Mouse (Mus musculus): ENCODE data around the gene Scgb1a1. TPM values are rescaled to one million over a fixed set of nuclear protein-coding genes. Genes with fewer than 3 reads are reported as not detected.
"Not testable (repeated sequence)": the region's sequence is repeated elsewhere in the genome, so short reads cannot be mapped to it uniquely, and the experiment has no call there.

Gene Scgb1a1
- total RNA-seq (2015) (not detected in 2 replicates), total RNA-seq (2017) (not detected in 2 replicates)

DNA sequence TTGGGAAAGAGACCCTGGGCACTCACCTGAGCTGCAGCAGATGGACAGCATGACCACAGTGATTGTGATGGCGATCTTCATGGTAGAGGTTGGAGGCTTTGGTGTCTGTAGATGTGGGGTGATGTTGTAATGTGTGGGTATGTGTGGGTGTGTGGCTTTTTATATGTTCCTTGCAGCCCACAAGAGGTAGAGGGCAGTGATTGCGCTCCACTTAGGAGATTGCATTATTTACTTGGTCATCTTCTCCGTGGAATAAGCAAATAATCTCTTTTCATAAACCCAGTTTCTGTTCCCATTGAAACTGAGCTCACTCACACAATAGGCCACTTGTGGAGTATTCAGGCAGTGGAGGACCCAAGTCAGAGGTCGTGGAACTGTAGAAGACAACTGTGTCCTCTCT, at the start of gene Scgb1a1:
Scgb1a1 (minus strand) TSS at position 138 of the 400 bp plus-strand sequence.
- ATAC-seq (replicated peaks; ENCODE audit: poor library complexity): no peak; the same call in 1 of the 2 replicates

DNA sequence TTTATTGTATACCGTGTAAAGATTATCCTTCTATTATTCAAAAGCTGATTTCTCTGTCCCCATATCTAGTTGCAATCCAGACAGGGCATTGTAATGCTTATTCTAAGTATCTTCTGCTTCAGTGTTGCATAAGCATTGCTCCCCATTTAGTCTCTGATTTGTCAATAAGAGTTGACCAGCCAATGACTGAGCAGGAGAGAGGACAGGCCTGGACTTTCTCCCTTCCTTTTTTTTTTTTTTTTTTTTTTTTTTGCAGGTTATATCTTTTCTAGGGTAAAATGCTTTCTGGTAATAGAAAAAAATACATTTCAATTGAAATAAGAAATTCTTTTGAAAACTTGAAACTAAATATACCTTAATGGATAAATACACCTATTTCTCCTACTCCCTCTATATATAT, 49.4 kb upstream of the Scgb1a1 start:
- peak; percentile 42; the same call in 1 of the 2 replicates for ATAC-seq (replicated peaks; ENCODE audit: poor library complexity)

DNA sequence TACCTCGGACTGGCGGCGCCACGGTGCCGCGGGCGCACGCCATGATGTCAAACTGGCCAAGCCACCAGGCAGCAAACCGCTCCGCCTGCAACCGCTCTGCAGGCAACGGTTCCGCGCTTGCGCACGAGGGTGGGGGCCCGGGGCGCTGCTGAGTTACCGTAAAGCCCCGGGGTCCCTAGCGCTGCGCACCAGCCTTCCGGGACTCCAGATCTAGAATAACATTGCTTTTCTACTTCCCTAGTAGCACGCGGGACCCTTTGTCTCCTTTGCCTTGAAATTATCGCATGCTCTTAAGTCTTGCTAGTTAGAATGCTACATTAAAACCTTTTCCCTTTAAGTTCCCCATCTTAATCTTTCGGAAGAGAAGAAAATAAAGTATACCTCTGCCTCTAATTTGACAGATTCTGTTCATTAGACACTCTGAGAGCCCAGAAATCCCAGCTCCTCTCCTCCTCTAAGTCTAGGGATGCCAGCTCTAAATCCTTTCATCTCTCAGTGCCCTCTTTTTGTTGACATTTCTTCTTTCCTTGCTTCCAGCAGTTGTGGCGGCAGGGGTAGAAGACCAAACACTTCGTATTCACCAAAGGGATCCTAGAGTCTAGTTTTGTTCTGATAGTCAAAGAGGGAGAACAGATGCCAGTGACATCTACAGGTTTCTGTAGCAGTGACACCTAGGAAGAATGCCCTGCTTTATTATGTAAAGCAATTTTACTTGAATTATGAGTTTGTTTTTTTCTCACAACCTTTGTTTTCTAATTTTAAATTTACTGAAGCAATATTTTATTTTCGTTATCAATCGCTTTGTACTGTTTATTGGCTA, 48.0 kb upstream of the Scgb1a1 start, which contains the start of gene Asrgl1:
Asrgl1 (minus strand) TSS at position 125 of the 820 bp plus-strand sequence.
- ATAC-seq (replicated peaks; ENCODE audit: poor library complexity): peak; percentile 98

DNA sequence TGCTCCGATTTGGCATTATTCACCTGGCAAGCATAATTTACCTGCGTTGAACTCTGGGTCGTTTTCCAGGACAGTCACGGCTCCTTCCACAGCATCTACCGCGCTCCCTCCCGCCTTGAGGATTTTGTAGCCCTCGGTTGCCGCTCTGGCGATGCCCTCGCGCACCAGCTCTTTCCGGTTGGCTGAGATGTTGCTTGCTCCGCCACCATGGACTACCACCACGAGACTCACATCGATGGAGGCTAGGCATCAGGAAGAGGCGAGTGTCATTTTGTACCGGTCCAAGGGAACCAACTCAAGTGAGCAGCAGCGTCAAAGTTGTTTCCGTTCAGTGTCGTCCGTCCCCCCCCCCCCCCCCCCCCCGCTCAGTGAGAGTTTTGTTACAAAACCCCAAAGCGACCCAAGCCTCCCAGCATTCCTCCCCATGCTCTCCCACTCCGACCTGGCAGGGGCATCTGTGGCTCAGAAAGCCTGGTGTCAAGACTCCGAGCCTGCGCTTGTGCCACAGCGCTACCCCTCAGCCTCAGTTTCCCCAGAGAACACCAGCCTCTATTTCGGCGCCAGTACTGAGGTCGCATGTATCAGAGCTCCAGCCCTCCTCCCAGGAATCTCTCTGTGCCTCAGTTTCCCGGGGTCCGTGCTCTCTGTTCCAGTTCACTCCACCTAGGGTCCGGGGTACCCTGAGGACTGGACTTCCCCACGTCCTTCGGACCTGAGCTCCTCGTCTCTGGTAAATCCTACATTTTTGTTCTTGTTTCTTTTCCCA, 47.2 kb upstream of the Scgb1a1 start:
- ATAC-seq (replicated peaks; ENCODE audit: poor library complexity): peak; percentile 36

DNA sequence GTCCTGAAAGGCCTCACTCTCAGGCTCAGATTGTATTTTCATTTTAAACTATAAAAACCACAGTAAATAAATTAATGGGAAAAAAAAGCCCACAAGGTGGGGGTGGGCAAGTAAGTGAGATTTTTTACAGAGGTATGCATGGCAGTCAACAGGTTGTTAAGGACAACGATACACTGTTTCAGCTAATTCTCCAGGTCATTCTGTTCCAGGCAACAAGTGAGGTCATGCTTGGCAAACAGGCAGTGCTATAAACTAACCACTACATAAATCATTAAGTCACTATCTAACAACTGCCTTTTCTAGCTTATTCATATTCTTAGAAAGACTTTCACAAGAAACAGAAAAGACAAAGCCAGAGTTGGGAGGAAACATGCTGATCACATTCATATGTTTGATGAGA, 42.2 kb upstream of the Scgb1a1 start:
- no peak for ATAC-seq (replicated peaks; ENCODE audit: poor library complexity)

DNA sequence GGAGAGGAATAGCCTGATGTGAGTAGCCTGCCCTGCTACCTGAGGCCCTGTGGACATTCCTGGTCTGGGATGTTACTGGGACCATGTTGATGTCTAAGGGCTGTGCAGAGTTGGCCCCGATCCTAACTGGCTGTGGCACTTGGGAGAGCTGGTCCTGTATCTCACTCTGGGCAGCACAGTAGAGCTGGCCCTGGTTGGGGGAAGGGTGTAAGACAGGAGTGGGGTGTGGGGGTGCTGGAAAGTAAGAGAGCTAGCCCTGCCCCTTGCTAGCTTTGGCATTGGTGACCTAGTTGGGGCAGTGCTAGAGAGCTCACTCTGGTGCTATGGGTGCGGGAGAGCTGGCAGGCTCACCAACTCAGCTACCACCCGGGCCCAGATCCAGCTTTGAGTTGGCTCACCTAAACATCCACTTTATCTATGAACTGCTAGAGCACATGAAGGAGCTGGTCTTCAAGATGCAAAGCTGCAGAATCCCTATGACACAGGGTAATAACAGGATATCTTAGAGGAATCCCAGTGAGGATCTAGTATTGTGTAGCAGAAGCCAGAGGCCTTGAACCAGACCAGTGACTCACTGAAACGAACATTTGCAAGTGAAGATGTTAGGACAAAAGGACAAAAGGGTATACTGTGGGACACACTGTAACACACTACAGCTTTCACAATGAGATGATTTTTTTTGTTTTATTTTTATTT, 40.9 kb upstream of the Scgb1a1 start:
- no peak for ATAC-seq (replicated peaks; ENCODE audit: poor library complexity)

DNA sequence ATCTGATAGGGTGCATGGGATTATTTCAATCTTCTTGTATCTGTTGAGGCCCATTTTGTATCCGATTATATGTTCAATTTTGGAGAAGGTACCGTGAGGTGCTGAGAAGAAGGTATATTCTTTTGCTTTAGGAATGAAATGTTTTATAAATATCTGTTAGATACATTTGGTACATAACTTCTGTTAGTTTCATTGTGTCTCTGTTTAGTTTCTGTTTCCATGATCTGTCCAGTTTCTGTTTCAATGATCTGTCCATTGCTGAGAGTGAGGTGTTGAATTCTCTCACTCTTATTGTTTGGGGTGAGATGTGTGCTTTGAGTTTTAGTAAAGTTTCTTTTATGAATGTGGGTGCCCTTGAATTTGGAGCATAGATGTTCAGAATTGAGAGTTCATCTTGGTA, 36.2 kb upstream of the Scgb1a1 start:
- not testable (repeated sequence) for ATAC-seq (replicated peaks; ENCODE audit: poor library complexity)

DNA sequence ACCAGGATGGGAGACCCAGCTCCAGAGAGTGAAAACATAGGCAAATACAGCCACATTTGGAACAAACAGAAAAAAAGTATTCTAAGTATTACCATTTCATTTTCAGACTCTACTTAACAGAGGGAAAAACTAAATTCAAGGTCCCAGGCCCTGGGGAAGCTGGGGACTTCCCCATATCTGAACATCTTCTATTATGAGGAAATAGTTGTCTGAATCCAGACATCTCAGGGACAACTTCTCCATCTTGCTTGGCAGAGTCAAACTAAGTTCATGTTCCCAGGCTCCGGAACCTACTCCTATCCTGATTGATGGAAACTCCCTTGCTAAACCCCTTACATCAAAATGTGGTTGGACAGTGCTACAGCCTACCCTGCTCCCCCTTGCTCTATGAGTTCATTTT, 34.6 kb upstream of the Scgb1a1 start:
- 0 out of 2 replicates have a peak, but pooled peaks have one; percentile 20 for ATAC-seq (replicated peaks; ENCODE audit: poor library complexity)

DNA sequence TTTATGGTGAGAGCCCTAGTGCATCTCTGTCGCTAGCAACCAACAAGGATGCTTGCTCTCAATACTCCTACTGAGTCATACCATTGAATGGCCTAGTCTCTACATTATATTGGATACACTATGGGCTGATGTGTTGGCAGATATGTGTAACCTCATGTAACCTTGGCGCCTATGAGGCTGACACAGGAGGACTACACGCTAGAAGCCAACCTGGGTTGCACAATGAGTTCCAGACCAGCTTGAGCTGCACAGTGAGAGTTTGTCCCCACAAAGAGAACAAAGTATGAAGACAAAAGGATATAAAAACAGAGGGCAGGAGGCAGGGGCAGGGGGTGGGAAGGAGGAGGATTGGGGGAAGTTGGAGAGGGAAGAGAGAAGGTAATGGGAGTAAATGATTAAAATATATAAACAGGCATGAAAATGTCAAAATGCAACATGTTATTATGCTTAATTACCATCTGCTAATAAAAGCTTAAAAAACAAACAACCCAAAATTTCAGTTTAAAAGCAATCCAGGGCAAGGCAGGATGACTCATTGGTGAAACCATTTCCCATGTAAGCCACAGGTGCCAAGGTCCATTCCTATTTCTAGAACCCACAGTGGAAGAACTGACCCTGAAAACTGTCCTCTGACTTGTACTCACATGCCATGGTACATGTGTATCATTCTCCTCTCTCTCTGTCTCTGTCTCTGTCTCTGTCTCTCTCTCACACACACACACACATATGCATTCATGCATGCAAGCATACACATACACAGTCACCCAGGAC, 32.1 kb upstream of the Scgb1a1 start:
- ATAC-seq (replicated peaks; ENCODE audit: poor library complexity): no peak

DNA sequence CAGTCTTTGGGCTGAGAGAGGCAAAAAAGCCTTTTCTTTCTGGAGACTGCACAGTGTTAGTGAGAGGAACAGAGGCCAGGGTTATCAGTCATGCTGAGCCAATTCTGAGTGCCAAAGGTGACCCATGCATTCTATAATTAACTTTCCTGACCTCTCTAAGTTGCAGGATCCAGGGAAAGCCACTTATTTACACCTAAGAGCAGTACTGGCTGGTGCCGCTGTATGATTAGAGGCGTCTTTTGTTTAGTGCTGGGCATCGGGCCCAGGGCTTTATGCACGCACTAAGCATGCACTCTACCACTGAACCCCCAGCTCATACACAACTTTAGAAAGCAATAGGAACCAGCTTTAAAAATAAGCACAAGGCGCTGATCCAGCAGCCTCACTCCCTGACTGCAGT, 29.5 kb upstream of the Scgb1a1 start:
- no peak for ATAC-seq (replicated peaks; ENCODE audit: poor library complexity)

DNA sequence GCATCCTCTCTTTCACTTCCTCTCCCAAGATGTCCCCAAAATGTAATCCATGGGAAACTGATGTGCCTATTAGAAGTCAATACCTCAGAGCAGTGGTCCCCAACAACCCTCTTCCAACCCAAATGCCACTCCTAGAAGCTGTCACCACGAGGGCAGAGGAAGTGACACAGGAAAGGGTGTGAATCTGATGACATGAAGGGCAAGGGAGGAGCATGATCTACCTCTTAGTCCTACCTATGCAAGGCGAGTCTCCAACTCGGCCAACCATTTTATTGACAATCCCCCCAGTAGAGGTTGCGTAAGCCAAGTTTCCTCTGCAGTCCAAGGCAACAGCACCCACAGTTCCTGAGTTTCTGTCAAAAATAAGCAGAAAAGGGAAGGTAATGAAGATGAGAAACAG, 28.5 kb upstream of the Scgb1a1 start:
- ATAC-seq (replicated peaks; ENCODE audit: poor library complexity): peak; percentile 55

DNA sequence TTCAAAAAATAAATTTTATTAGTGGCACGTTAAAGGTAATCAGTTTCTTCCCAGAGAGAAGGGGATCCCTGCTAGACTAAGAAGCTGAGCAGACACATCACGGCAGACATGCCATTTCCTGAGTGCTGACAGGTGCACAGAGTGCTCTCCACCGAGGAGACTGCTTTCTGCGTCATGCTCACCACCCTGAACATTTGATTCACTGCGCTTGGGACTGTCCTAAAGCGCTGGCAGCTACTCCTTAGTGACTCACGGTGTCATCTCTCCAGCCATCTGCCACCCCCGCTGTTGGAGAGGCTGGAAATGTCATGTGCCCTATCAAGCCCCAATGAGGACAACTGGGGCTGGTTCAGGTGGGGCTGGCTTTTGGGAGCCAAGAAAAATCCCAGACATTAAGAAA, 24.3 kb upstream of the Scgb1a1 start:
- ATAC-seq (replicated peaks; ENCODE audit: poor library complexity): no peak

DNA sequence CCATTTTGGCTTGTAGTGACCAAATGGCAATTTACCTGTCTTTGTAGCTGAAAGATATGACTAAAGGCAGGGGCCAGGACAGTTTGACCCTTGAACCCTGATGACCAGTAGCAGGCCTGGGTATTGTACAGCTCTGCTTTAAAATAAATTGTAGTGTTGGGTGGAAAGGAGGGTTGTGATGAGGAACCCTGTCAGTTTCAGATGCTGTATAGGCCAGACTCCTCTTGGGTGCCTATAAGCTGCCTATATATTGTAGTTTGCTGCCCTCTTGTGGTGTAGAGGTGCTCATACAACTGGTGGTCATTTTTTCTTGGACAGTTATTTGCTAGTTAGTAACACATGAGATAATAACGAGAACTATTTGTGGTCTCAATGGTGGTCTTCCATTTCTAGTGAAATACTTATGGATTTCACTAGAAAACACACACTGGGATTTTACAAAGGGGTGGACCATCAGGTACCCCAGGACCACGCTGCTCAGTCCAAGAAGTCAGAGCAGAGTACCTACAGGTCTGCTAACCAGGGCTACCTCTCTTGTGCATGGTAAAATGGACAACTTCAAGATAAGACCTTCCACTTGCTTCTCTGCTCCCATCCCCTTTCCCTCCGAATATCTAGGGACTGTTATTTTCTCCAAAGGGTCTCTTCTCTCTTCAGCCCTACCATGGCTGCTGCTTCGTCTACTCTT, 22.6 kb upstream of the Scgb1a1 start:
- ATAC-seq (replicated peaks; ENCODE audit: poor library complexity): peak; percentile 94

DNA sequence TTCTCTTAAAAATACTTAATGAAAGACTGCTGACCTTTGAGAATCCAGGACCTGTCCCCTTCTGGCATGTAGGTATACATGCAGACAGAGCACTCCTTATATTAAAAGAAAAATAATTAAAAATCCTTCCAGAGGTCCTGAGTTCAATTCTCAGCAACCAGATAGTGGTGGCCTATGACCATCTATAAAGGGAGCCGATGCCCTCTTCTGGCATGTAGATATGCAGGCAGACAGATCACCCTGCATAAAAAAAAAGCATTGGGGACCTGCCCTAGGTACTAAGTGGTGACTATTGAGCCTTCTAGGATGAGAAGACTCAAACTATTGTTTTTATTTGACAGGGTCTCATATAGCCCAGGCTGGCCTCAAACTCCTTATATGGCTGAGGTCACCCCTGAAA, 20.8 kb upstream of the Scgb1a1 start:
- no peak for ATAC-seq (replicated peaks; ENCODE audit: poor library complexity)

DNA sequence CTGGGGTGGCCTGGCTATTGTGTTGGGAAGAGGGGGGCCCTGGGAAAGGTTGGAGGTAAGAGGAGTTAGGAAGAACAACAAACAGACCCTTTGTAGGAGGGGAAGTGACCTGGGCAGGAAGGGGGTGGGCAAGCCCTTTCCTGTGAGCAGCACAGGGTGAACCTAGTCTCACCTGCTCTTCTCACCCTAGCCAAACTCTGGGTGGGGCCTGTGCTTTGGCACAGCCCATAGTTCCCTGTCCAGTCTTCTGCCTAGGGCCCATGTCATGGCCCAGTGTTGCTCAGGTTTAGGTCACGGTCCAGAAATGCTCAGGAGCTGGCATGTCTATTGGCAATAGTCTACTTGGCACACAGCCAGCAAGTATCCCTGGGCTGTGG, 19.6 kb upstream of the Scgb1a1 start:
- ATAC-seq (replicated peaks; ENCODE audit: poor library complexity): no peak

DNA sequence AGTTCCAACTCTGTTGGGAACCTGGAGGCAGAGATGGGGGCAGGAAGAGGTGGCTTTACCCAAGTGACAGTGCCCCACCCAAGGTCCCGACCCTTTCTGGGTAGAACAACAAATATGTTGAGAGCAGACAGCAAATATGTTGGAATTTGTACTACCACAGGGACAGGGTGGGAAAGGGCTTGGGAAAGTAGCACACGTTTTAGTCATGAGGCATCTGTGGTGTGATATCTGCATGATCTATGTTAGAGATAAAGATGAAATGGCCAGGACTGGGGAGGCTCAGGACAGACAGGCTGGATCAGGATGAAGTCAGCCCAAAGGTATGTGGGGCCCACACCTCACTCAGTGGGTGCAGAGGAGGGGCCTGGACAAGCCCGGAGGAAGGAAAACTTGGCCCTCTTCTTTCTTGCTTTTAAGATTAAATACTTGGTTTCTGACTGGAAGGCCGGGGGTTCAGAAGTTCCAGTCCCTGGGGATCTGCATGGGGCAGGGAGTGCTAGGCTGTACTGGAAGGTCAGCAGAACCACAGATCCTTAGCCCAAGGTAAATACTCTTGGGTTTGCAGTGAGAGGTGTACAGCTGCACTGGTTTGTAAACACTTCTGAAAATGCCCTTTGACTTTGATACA, 19.1 kb upstream of the Scgb1a1 start:
- no peak for ATAC-seq (replicated peaks; ENCODE audit: poor library complexity)

DNA sequence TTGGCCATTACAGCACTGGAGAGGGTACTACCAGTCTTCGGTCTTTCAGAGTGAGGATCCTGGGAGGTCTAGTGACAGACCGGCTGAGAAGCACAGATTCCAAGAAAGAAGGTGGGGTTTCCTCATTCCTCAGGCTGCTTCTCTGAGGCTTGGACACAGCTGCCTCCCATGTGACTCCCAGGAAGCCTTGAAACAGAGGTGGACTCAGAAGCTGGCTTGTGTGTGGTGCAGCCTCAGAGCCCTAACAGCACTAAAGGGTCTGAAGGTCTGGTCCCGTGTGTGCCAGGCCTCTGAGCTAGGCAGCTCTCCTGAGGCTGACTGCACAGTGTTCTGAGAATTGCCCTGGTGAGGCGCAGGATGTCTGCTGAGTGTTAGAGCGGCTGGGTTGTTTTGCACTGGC, 18.3 kb upstream of the Scgb1a1 start:
- ATAC-seq (replicated peaks; ENCODE audit: poor library complexity): no peak

DNA sequence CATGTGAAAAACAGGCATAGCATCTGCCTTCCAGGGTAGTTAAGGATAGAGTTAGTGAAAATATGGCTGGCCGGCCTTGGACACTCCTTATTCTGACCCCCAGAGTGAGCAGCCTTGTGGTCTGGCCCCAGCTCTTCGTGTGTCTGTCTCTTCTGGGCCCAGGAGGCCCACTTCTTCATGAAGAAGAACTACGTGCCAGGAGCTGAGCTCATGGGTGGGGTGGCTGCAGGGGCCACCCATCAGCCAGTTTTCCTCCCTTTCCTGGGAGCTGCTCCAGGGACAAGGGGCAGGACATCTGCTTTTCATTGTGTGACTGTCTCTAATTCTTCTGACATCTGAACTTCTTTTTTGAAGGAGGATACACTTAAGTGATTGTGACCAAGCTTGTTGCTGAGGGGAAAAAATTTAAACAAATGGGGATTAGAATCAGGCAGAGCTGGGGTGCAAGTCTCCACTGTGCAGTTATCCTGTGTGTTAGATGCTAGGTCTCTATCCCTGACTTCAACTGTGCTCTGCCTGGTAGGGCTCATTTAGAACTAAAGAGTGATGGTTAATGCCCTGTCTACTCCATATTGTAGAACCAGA, 17.4 kb upstream of the Scgb1a1 start:
- ATAC-seq (replicated peaks; ENCODE audit: poor library complexity): no peak

DNA sequence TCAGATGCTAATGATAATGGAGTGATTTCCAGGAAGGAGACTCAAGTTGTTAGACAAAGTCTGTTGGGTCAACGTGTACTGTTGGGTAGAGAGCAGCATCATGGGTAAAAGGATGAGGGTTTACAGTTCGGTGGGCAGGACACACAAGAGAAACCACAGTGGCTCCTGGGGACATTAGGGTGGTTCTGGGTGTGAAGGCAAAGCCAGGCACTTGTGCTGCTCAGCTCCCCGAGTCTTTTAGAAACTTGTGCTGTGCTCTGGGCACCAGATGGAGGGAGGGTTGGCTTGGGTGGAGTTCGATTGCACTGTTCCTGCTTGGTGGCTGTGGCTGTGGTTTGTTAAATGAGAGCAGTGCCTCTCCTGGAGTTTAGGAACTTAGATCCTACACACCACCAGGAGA, 16.2 kb upstream of the Scgb1a1 start:
- ATAC-seq (replicated peaks; ENCODE audit: poor library complexity): no peak
